Mouse (Mus musculus) bone marrow, adult 2 months (tissue): ENCODE results near the gene Lrrc7.

Experiments used
- CTCF ChIP-seq: fragments of 200-500 bp; IDR thresholded peaks from 2 replicates; pipeline ENCODE4 v1.5.1; 2011; ENCODE audit warnings: low read length, control low read depth; ENCODE audit not compliant: control insufficient read depth, insufficient read depth
- POLR2A ChIP-seq: fragments of 200-500 bp; IDR thresholded peaks from 2 replicates; pipeline ENCODE4 v1.6.1; 2011; ENCODE audit warnings: low read depth, mild to moderate bottlenecking, control low read depth, low read length, borderline replicate concordance; ENCODE audit not compliant: control insufficient read depth

GRCm38 (mm10) chr3:158554280-158554679 lies 7.7 kb downstream of the Lrrc7 start:
- no peak for TF ChIP-seq CTCF
- no peak for TF ChIP-seq POLR2A
